Mouse (Mus musculus) Patski (cell line): ENCODE results near the gene Kcnip2. TPM values are rescaled to one million over a fixed set of nuclear protein-coding genes. Genes with fewer than 3 reads are reported as not detected.

Experiments
- ATAC-seq: fragments of 100-300 bp; one replicate; pipeline ENCODE4 v1.8.0; 2021
- CTCF ChIA-PET: fragments of 350-600 bp; sonication (Branson Sonifier 250); formaldehyde crosslinking; loops from one replicate; lab custom pipeline; 2022; ENCODE audit warnings: inconsistent platforms; lab: Charles Lee
- POLR2A ChIA-PET: fragments of 350-600 bp; sonication (Branson Sonifier 250); formaldehyde crosslinking; loops from one replicate; lab custom pipeline; 2022; ENCODE audit warnings: antibody characterized with exemption, inconsistent platforms; lab: Charles Lee
- DNase-seq: peaks from one replicate; pipeline ENCODE4 v3.0.0-alpha.2; 2011; ENCODE audit warnings: low read depth, low spot score
- H3K27me3 ChIP-seq: fragments of 371-371 bp; one replicate; pipeline ENCODE4 v1.5.1; 2021
- CTCF ChIP-seq: fragments of 100-300 bp; IDR thresholded peaks from one replicate; pipeline ENCODE4 v1.5.1; 2021
- in situ Hi-C: fragments of 300-500 bp; cut with MboI; formaldehyde crosslinking; loops from 3 replicates; pipeline ENCODE4 v1.11.1; 2018; ENCODE audit warnings: low pct_unique_long_range_greater_than_20kb, mixed read lengths
- polyA plus RNA-seq: library from polyadenylated mRNA; unstranded; gene quantifications from one replicate; pipeline ENCODE4 v1.2.3, GENCODE M21; 2021

Gene Kcnip2
- polyA plus RNA-seq, 1 experiment from 2014 or later: 0.10 TPM

DNA sequence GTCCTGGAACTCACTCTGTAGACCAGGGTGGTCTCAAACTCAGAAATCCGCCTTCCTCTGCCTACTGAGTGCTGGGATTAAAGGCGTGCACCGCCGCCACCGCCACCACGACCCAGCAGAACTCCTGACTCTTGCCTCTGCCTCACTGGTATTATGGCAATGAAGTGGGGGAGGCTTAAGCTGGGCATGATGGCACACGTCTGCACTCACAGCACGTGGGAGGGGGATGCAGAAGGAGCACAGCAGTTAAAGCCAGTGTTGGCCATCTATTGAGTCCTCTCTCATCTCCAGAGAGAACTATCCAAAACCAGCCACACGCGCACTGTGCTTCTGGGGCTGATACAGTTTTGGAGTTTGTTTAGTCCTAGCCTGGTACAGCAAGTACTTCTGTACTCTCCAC is 17.8 kb upstream of the Kcnip2 start:
- no peaks in the 10 kb centered on the region for H3K27me3 ChIP-seq
- ATAC-seq (no peak), DNase-seq (no peak)
- ChIA-PET POLR2A (no interaction called here), CTCF (interaction anchor here (0.6 kb wide), 1 partner anchor 13 kb away, joined by 3 read pairs; no protein-coding TSS in a partner anchor)
- in situ Hi-C loops: no loop called here
- no peak for TF ChIP-seq CTCF

DNA sequence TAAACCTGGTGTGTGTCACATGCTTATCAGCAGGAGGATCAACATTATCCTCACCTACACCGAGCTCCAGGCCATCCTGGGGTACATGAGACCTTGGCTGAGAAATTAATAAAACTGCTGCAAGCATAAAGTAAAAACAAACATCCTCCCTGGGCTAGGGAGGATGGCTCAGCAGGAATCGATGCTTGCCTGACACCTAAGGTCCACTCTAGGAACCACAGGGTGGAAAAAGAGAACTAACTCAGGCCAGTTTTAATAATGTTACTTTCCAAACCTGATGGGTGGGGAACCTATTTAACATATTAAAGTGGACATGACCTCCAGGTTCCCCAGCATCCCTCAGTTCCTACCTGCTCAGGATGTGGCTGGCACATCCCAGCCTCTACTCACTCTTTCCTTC is 14.8 kb upstream of the Kcnip2 start:
- ChIA-PET CTCF (no interaction called here), POLR2A (no interaction called here)
- no peaks in the 10 kb centered on the region for H3K27me3 ChIP-seq
- no peak for DNase-seq
- TF ChIP-seq CTCF: no peak
- no peak for ATAC-seq
- in situ Hi-C loops: no loop called here

DNA sequence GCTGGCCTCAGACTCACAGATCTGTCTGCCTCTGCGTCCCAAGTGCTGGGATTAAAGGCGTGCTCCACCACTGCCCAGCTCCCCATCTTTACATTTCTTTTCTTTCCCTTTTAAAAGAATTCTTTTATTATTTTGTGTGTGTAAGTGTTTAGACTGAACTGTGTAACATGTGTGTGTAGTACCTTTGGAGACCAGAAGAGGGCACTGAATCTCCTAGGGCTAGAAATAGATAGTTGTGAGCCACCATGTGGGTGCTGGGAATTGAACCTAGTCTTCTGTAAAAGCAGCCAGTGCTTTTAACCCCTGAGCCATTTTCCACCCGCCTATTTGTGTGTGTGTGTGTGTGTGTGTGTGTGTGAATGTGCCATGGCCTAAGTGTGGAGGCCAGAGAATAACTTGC is 11.9 kb upstream of the Kcnip2 start:
- POLR2A ChIA-PET: interaction anchor here (1.0 kb wide), 1 partner anchor 10 kb away, joined by 3 read pairs; no protein-coding TSS in a partner anchor
- ATAC-seq (no peak), DNase-seq (no peak)
- CTCF ChIA-PET: interaction anchor here (1.3 kb wide), 2 partner anchors 33 to 119 kb away, joined by 3 read pairs; no protein-coding TSS in a partner anchor
- TF ChIP-seq CTCF: no peak
- H3K27me3 ChIP-seq: no peaks in the 10 kb centered on the region
- in situ Hi-C loops: no loop called here

DNA sequence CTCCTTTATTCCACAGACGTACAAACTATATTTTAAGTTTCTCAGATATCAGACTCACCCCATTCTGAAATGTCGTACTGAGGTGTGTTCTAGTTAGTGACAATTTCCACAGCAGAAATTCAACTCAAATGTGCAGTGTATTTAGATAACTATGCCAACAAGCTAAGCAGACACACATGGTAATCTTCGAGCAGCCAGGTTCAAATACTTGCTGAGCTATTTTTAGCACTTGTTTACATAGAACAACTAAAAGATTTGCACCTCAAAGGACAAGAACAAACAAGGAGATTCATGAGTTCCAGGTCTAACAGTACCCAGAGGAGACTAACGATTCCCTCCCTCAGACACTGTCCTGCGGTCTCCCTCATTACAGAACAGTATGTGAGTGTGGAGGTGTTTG is 11.3 kb upstream of the Kcnip2 start:
- no peak for TF ChIP-seq CTCF
- DNase-seq (no peak), ATAC-seq (no peak)
- no peaks in the 10 kb centered on the region for H3K27me3 ChIP-seq
- ChIA-PET POLR2A (interaction anchor here (1.0 kb wide), 1 partner anchor 10 kb away, joined by 3 read pairs; no protein-coding TSS in a partner anchor), CTCF (interaction anchor here (1.3 kb wide), 2 partner anchors 32 to 119 kb away, joined by 3 read pairs; no protein-coding TSS in a partner anchor)
- in situ Hi-C loops: no loop called here

DNA sequence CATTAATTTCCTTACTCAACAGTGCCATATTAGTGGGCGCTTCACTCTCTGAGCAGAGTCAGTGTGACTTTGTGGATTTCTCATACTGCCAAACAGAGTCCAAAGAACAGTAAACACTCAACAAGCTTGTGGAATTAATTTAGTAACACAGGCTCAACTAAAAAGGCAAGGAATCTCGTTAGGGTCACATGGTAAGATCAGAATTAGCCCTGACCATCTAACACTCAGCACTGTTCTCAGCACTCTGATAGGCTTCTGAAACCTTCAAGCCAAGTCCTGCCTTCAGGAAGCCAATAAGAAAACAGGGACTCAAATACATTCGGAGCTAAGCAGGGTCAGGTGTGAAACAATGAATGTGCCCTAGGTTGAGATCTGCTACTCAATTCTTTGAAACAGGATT is 10.3 kb upstream of the Kcnip2 start:
- ATAC-seq (no peak), DNase-seq (no peak)
- POLR2A ChIA-PET: no interaction called here
- no peaks in the 10 kb centered on the region for H3K27me3 ChIP-seq
- TF ChIP-seq CTCF: no peak
- in situ Hi-C loops: no loop called here
- CTCF ChIA-PET: interaction anchor here (1.3 kb wide), 1 partner anchor 31 kb away, joined by 3 read pairs; no protein-coding TSS in a partner anchor

DNA sequence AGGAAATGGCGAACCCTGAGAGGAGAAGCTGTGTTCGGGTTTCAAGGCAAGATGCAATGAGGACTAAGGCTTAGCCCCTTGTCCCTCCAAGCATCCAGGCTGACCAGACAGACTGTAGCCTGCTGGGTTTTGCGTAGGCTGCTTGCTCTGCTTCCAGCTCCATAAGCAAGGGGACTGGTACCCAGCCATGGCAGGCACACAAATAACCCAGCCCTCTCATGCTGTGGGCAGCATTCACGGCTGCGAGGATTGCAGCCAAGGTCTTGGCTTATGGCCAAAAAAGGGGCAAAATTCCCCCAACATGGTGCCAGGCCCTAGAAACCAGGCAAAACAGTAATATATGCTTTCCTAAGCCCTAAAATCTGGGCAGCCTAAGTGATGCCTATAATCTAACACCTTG is 6.0 kb upstream of the Kcnip2 start:
- in situ Hi-C loops: no loop called here
- POLR2A ChIA-PET: no interaction called here
- DNase-seq (no peak), ATAC-seq (no peak)
- no peak for TF ChIP-seq CTCF
- H3K27me3 ChIP-seq: no peaks in the 10 kb centered on the region
- CTCF ChIA-PET: interaction anchor here (1.1 kb wide), 1 partner anchor 9 kb away, joined by 3 read pairs; no protein-coding TSS in a partner anchor

DNA sequence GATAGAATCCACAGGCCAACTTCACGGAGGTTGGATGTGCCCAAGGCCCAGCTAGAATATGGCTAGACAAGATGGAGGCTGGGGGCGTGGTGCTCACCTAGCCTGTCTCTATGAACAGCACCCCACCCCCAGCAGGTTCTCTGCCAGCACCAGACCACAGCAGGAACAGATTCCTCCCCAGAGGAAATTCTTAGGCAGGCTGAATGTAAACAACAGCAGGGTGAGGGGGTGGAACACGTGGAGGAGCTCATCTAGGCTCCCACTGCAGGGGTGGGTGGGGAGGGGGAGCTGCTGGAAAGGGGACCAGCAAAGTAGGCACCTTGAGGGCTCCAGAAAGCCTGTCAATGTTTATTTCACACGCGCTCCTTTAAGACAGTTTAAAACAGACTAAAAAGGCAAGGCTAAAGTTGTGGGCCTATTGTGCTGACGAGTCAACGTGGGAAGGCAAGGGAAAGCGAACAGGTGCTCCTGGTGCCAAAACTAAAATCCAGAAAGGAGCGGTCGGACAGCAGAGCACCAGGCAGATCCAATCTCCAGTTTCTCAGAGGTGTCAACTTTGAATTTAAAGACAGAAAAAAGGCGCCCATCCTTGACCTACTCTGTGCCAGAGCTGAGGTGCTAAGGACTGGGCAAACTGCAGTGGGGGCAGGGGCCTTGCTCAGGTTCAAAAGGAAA is 2.1 kb upstream of the Kcnip2 start:
- ChIA-PET POLR2A (interaction anchor here (1.5 kb wide), 1 partner anchor 9 kb away, joined by 3 read pairs; no protein-coding TSS in a partner anchor), CTCF (interaction anchor here (1.5 to 2.4 kb wide), 3 partner anchors 131 to 197 kb away, joined by 5 read pairs; no protein-coding TSS in a partner anchor)
- ATAC-seq: no peak
- no peak for TF ChIP-seq CTCF
- DNase-seq: no peak
- in situ Hi-C loops: no loop called here
- H3K27me3 ChIP-seq: no peaks in the 10 kb centered on the region

DNA sequence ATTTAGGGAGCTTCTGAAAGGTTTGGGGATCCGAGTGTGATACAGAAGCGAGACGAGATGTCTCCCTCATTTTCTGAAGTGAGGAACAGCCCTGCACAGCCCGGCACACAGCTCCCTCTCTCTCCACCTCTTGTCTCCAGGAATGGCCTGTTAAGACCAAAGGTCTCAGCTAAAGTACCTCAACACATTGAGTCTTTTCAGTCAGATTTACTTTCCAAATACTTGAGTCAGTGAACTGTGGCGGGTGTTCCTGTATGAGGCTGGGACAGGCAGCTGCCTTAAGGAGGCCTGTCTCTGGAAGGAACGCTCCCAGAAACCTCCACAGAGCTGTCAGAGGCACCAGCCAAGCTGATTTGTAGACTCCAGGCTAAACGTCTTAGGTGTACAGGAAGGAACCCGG is 866 bp upstream of the Kcnip2 start:
- ATAC-seq: no peak
- no peaks in the 10 kb centered on the region for H3K27me3 ChIP-seq
- ChIA-PET CTCF (interaction anchor here (1.5 to 2.4 kb wide), 4 partner anchors 9 to 198 kb away, joined by 5 to 6 read pairs (median 5); no protein-coding TSS in a partner anchor), POLR2A (interaction anchor here (0.6 to 1.5 kb wide), 3 partner anchors 10 to 123 kb away, joined by 3 to 4 read pairs (median 3); no protein-coding TSS in a partner anchor)
- in situ Hi-C loops: no loop called here
- no peak for TF ChIP-seq CTCF
- no peak for DNase-seq

DNA sequence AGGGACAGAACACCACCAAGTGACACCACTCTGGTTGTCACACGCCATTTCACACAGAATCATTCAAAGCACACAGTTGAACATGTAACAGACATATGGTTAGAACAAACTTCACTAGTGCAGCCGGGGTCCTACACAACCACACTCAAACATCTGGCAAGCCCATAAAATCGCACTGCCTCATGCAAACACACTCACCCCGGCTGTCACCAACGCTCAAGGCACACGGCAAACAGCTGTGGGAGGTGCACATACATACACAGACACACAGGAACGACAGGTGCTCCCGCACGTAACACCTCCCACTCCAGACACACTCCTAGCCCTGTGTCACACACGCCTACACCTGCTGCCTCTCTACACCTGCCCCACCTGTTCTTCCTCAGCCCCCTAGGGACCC is 691 bp downstream of the Kcnip2 start:
- TF ChIP-seq CTCF: no peak
- POLR2A ChIA-PET: no interaction called here
- in situ Hi-C loops: no loop called here
- CTCF ChIA-PET: interaction anchor here (2.0 kb wide), 1 partner anchor 199 kb away, joined by 5 read pairs; no protein-coding TSS in a partner anchor
- no peaks in the 10 kb centered on the region for H3K27me3 ChIP-seq
- ATAC-seq (no peak), DNase-seq (no peak)

DNA sequence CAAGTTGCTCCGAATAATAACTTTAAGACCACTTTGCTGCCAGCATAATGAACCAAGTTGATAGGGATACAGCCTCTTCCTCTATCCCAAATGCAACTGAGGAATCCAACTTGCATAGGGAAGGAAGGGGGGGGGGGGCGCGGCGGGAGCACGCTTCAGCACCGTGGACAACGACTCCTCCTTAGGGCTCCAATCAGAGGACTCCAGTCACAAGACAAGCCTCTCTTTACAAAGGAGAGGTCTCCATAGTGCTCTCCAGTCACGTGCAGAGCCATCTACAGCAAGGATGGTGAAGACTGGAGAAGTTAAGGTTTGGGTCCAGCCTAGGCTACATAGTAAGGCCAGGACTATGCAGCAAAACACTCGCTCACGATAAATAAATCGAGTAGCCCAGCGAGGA is 2.1 kb downstream of the Kcnip2 start:
- in situ Hi-C loops: loop anchor here (5.0 kb wide), 2 partner anchors 138 to 204 kb away; no protein-coding TSS in a partner anchor
- CTCF ChIA-PET: interaction anchor here (0.6 to 2.0 kb wide), 4 partner anchors 112 to 200 kb away, joined by 3 to 5 read pairs (median 4); no protein-coding TSS in a partner anchor
- TF ChIP-seq CTCF: no peak
- ATAC-seq (no peak), DNase-seq (no peak)
- POLR2A ChIA-PET: interaction anchor here (1.0 kb wide), 1 partner anchor 140 kb away, joined by 3 read pairs; no protein-coding TSS in a partner anchor
- H3K27me3 ChIP-seq: no peaks in the 10 kb centered on the region

DNA sequence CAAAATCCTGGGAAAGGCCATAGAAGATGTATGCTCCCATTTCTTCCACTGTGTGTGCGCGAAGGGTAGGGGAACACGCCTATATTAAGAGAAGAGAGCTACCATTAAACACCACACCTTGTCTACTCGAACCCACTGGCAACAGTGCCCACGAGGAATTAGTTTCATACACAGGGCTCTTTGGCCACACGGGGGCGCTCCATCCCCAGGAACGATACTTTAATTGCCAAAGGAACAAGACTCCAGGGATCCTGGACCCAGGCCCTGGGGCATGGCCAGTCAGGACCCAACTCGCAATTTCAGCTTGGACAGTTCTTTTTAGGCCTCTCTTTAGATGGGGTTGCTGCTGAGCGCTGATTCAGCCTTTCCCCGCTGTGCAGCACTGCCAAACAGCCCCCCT is 2.6 kb downstream of the Kcnip2 start:
- in situ Hi-C loops: loop anchor here (5.0 kb wide), 2 partner anchors 139 to 204 kb away; no protein-coding TSS in a partner anchor
- TF ChIP-seq CTCF: peak; percentile 91
- no peak for DNase-seq
- ChIA-PET CTCF (interaction anchor here (0.6 to 2.0 kb wide), 5 partner anchors 9 to 201 kb away, joined by 3 to 5 read pairs (median 3); no protein-coding TSS in a partner anchor), POLR2A (interaction anchor here (1.0 kb wide), 1 partner anchor 140 kb away, joined by 3 read pairs; no protein-coding TSS in a partner anchor)
- H3K27me3 ChIP-seq: no peaks in the 10 kb centered on the region
- peak; percentile 27 for ATAC-seq
